Mouse (Mus musculus) limb, embryonic 13.5 days (tissue): ENCODE results near the gene Tcaf1. TPM values are rescaled to one million over a fixed set of nuclear protein-coding genes. Genes with fewer than 3 reads are reported as not detected.

Source experiments
- ATAC-seq: fragments of 200-750 bp; cut with Nextera tagmentation; 2 replicates; pipeline ENCODE4 v1.8.0; 2017; ENCODE audit warnings: low read depth, moderate number of reproducible peaks, moderate TSS enrichment; ENCODE audit not compliant: low FRiP score
- H3K27ac ChIP-seq: fragments of 300-500 bp; sonication (generic); 2 replicates; pipeline ENCODE4 v1.5.1; 2015; ENCODE audit warnings: inconsistent platforms, mild to moderate bottlenecking, moderate library complexity
- H3K27me3 ChIP-seq: fragments of 300-500 bp; sonication (generic); 2 replicates; pipeline ENCODE4 v1.6.1; 2015; ENCODE audit warnings: mild to moderate bottlenecking, inconsistent platforms
- H3K36me3 ChIP-seq: fragments of 300-500 bp; sonication (generic); 2 replicates; pipeline ENCODE4 v1.6.1; 2015; ENCODE audit warnings: inconsistent platforms, mild to moderate bottlenecking, moderate library complexity
- H3K4me1 ChIP-seq: fragments of 300-500 bp; sonication (generic); 2 replicates; pipeline ENCODE4 v1.6.1; 2015; ENCODE audit warnings: inconsistent platforms
- H3K4me2 ChIP-seq: fragments of 300-500 bp; sonication (generic); replicated peaks from 2 replicates; pipeline ENCODE4 v1.6.1; 2015; ENCODE audit warnings: inconsistent platforms, mild to moderate bottlenecking, moderate library complexity
- H3K4me3 ChIP-seq: fragments of 300-500 bp; sonication (generic); 2 replicates; pipeline ENCODE4 v1.5.1; 2015; ENCODE audit warnings: moderate library complexity, mild to moderate bottlenecking, inconsistent platforms
- H3K9ac ChIP-seq: fragments of 300-500 bp; sonication (generic); 2 replicates; pipeline ENCODE4 v1.6.1; 2015; ENCODE audit warnings: mild to moderate bottlenecking, inconsistent platforms
- H3K9me3 ChIP-seq: fragments of 300-500 bp; sonication (generic); 2 replicates; pipeline ENCODE4 v1.6.1; 2016; ENCODE audit warnings: inconsistent platforms
- WGBS: fragments of 180-500 bp; shearing (Covaris S2); methylation state at CpG from one replicate; pipeline ENCODE4 v1.1.7; 2015; 5-methylcytosine and 5-hydroxymethylcytosine counted together
- polyA plus RNA-seq: library from polyadenylated mRNA; unstranded; fragments of >200 nt; fragmentation: Nextera tagmentation; extraction: Ambion mirVana; gene quantifications from 2 replicates; pipeline ENCODE4 v1.2.1, GENCODE M21; 2015

The Tcaf1 gene
- polyA plus RNA-seq, 1 experiment from 2014 or later, result 93.1 TPM

- Histone ChIP-seq H3K36me3 (peaks cover 83% of the 10 kb centered on the region), H3K4me1 (no peaks in the 10 kb centered on the region), H3K4me2 (no peak overlapping the region), H3K9ac (no peak overlapping the region), H3K9me3 (no peaks in the 10 kb centered on the region), H3K27me3 (no peaks in the 10 kb centered on the region), H3K27ac (no peak overlapping the region), H3K4me3 (no peak overlapping the region)
- 91% methylated on average over 3 of the region's 3 CpGs for WGBS
- no peak for ATAC-seq
Measured at GRCm38 (mm10) chr6:42676011-42676410, 33.9 kb downstream of the Tcaf1 start.

GRCm38 (mm10) chr6:42671767-42672166 is 38.1 kb downstream of the Tcaf1 start:
- H3K9me3 ChIP-seq, result no peaks in the 10 kb centered on the region
- WGBS, result 83% methylated on average over 1 of the region's 1 CpGs
- no peak overlapping the region for H3K27ac ChIP-seq
- H3K4me3 ChIP-seq, result no peak overlapping the region
- ATAC-seq, result no peak
- H3K36me3 ChIP-seq, result peaks cover 58% of the 10 kb centered on the region
- H3K9ac ChIP-seq, result no peak overlapping the region
- H3K27me3 ChIP-seq, result no peaks in the 10 kb centered on the region
- H3K4me1 ChIP-seq, result no peaks in the 10 kb centered on the region
- no peak overlapping the region for H3K4me2 ChIP-seq

GRCm38 (mm10) chr6:42667722-42668121 is 42.2 kb downstream of the Tcaf1 start:
- no peak overlapping the region for H3K4me3 ChIP-seq
- H3K9ac ChIP-seq, result no peak overlapping the region
- no peak overlapping the region for H3K4me2 ChIP-seq
- no peaks in the 10 kb centered on the region for H3K9me3 ChIP-seq
- H3K36me3 ChIP-seq, result peaks cover 18% of the 10 kb centered on the region
- ATAC-seq, result no peak
- no peaks in the 10 kb centered on the region for H3K4me1 ChIP-seq
- no peak overlapping the region for H3K27ac ChIP-seq
- no peaks in the 10 kb centered on the region for H3K27me3 ChIP-seq
- WGBS, result 91% methylated on average over 2 of the region's 2 CpGs

GRCm38 (mm10) chr6:42661739-42662138 is 48.1 kb downstream of the Tcaf1 start:
- WGBS, result 38% methylated on average over 2 of the region's 2 CpGs
- Histone ChIP-seq H3K9me3 (no peaks in the 10 kb centered on the region), H3K36me3 (no peaks in the 10 kb centered on the region), H3K4me2 (no peak overlapping the region), H3K27ac (no peak overlapping the region), H3K9ac (no peak overlapping the region), H3K4me1 (no peaks in the 10 kb centered on the region), H3K4me3 (no peak overlapping the region), H3K27me3 (no peaks in the 10 kb centered on the region)
- ATAC-seq, result peak; percentile 66

- no peaks in the 10 kb centered on the region for H3K9me3 ChIP-seq
- peak; percentile 98 for ATAC-seq
- H3K4me2 ChIP-seq, result peak within 1 kb of the TSS; percentile 68
- H3K27ac ChIP-seq, result no peak within 1 kb of the TSS
- H3K36me3 ChIP-seq, result no peaks in the 10 kb centered on the region
- H3K9ac ChIP-seq, result peak within 1 kb of the TSS; percentile 36; the same call in 1 of the 2 replicates
- no peaks in the 10 kb centered on the region for H3K27me3 ChIP-seq
- under 1% methylated on average over 23 of the region's 23 CpGs for WGBS
- no peaks in the 10 kb centered on the region for H3K4me1 ChIP-seq
- H3K4me3 ChIP-seq, result peak within 1 kb of the TSS; percentile 43
Measured at GRCm38 (mm10) chr6:42644912-42645549, 64.9 kb downstream of the Tcaf1 start, which contains the start of gene Tcaf2. Gene Tcaf2, minus strand, starts transcription at chr6:42645254.

GRCm38 (mm10) chr6:42634393-42634792 is 75.5 kb downstream of the Tcaf1 start:
- 89% methylated on average over 5 of the region's 5 CpGs for WGBS
- no peak for ATAC-seq
- H3K4me2 ChIP-seq, result no peak overlapping the region
- no peaks in the 10 kb centered on the region for H3K36me3 ChIP-seq
- no peak overlapping the region for H3K27ac ChIP-seq
- H3K27me3 ChIP-seq, result no peaks in the 10 kb centered on the region
- no peak overlapping the region for H3K4me3 ChIP-seq
- H3K9ac ChIP-seq, result no peak overlapping the region
- H3K4me1 ChIP-seq, result no peaks in the 10 kb centered on the region
- no peaks in the 10 kb centered on the region for H3K9me3 ChIP-seq

- no peak overlapping the region for H3K4me2 ChIP-seq
- no peaks in the 10 kb centered on the region for H3K27me3 ChIP-seq
- H3K4me3 ChIP-seq, result no peak overlapping the region
- H3K36me3 ChIP-seq, result no peaks in the 10 kb centered on the region
- WGBS, result 73% methylated on average over 4 of the region's 4 CpGs
- H3K27ac ChIP-seq, result no peak overlapping the region
- ATAC-seq, result no peak
- no peaks in the 10 kb centered on the region for H3K4me1 ChIP-seq
- H3K9ac ChIP-seq, result no peak overlapping the region
- no peaks in the 10 kb centered on the region for H3K9me3 ChIP-seq
Measured at GRCm38 (mm10) chr6:42631395-42631794, 78.5 kb downstream of the Tcaf1 start.

Other genes starting within 250 kb of the Tcaf1 start
- gene Olfr458, start 244.9 kb downstream of the Tcaf1 start, polyA plus RNA-seq, result not detected in 2 replicates
- gene Olfr457, start 233.8 kb downstream of the Tcaf1 start, polyA plus RNA-seq, result not detected in 2 replicates
- not detected in 2 replicates for gene Olfr456, start 222.9 kb downstream of the Tcaf1 start, polyA plus RNA-seq
- gene Olfr455, start 162.5 kb downstream of the Tcaf1 start, polyA plus RNA-seq, result not detected in 2 replicates
- gene Tcaf3, start 112.4 kb downstream of the Tcaf1 start, polyA plus RNA-seq, result not detected in 2 replicates
- gene Tcaf2, start 64.8 kb downstream of the Tcaf1 start, polyA plus RNA-seq, result 5.6 TPM in 2 replicates
- gene Olfr453, start 29.3 kb upstream of the Tcaf1 start, polyA plus RNA-seq, result not detected in 2 replicates
- not detected in 2 replicates for gene Olfr38, start 46.3 kb upstream of the Tcaf1 start, polyA plus RNA-seq
- not detected in 2 replicates for gene Olfr452, start 75.0 kb upstream of the Tcaf1 start, polyA plus RNA-seq
- not detected in 2 replicates for gene Olfr450, start 101.9 kb upstream of the Tcaf1 start, polyA plus RNA-seq
- gene Olfr449, start 124.3 kb upstream of the Tcaf1 start, polyA plus RNA-seq, result not detected in 2 replicates
- not detected in 2 replicates for gene Olfr448, start 180.4 kb upstream of the Tcaf1 start, polyA plus RNA-seq
- not detected in 2 replicates for gene Olfr447, start 198.8 kb upstream of the Tcaf1 start, polyA plus RNA-seq
- gene Olfr446, start 211.3 kb upstream of the Tcaf1 start, polyA plus RNA-seq, result not detected in 2 replicates
- gene Olfr444, start 239.0 kb upstream of the Tcaf1 start, polyA plus RNA-seq, result not detected in 2 replicates